Mouse (Mus musculus): ENCODE measurements around the gene Dtx3.

GRCm38 (mm10) chr10:127197104-127197503 is 1.6 kb upstream of the Dtx3 start:
- TF ChIP-seq ZC3H11A (IDR thresholded peaks at IDR 0.05; ENCODE audit: borderline replicate concordance, low read depth, low read length) (no peak), CHD2 (IDR thresholded peaks at IDR 0.05; ENCODE audit: low read depth, low read length) (no peak), HCFC1 (IDR thresholded peaks at IDR 0.05; ENCODE audit: borderline replicate concordance, insufficient read depth, low read length) (no peak), MAFK (IDR thresholded peaks at IDR 0.05; ENCODE audit: insufficient read depth, low read depth, low read length) (no peak), ZNF384 (IDR thresholded peaks at IDR 0.05; ENCODE audit: low read depth, low read length) (no peak)

All from ES-E14 (cell line).